Mouse (Mus musculus): ENCODE results near the gene Sgo2a.

- TF ChIP-seq MYOG (IDR thresholded peaks at IDR 0.05; ENCODE audit: control insufficient read depth in 1 of 3, insufficient read depth in 1 of 3, insufficient read length in 2 of 3, low read depth in 2 of 3) = no peak
- TF ChIP-seq E2F4 (IDR thresholded peaks at IDR 0.05; ENCODE audit: insufficient read depth) = no peak
- TF ChIP-seq POLR2A (IDR thresholded peaks at IDR 0.05; ENCODE audit: insufficient read length, low read depth) = no peak
- no peak for TF ChIP-seq MAX (IDR thresholded peaks at IDR 0.05; ENCODE audit: low read depth)
- no peak for TF ChIP-seq USF1 (IDR thresholded peaks at IDR 0.05; ENCODE audit: low read depth)
- TF ChIP-seq POLR2AphosphoS2 (IDR thresholded peaks at IDR 0.05; ENCODE audit: insufficient read length, low read depth) = no peak
- TF ChIP-seq MYOD1 (IDR thresholded peaks at IDR 0.05; ENCODE audit: control insufficient read depth in 1 of 3, insufficient read length in 2 of 3, low read depth in 2 of 3) = no peak
- TF ChIP-seq CEBPB (IDR thresholded peaks at IDR 0.05; ENCODE audit: insufficient read depth, poor library complexity, severe bottlenecking) = no peak
- TF ChIP-seq TCF12 (IDR thresholded peaks at IDR 0.05; ENCODE audit: insufficient read depth, poor library complexity, severe bottlenecking) = no peak
- TF ChIP-seq SRF (IDR thresholded peaks at IDR 0.05; ENCODE audit: control insufficient read depth, insufficient read length, low read depth) = no peak
- no peak for TF ChIP-seq REST (IDR thresholded peaks at IDR 0.05; ENCODE audit: insufficient read depth, insufficient read length)
- TF ChIP-seq TCF3 (IDR thresholded peaks at IDR 0.05; ENCODE audit: insufficient read length, low read depth) = no peak
Measured at GRCm38 (mm10) chr1:58027707-58028106, 31.9 kb downstream of the Sgo2a start.
